Mouse (Mus musculus) ES-E14 (cell line): ENCODE results near the gene Itsn1. TPM values are rescaled to one million over a fixed set of nuclear protein-coding genes. Genes with fewer than 3 reads are reported as not detected.
A peak's percentile ranks its signal among the peaks of the same experiment; 100 is the strongest.

Experiments used
- DNase-seq: peaks from one replicate; pipeline ENCODE4 v3.0.0-alpha.2; 2013; ENCODE audit warnings: low read depth, low spot score
- H3K27ac ChIP-seq: 2 replicates; pipeline ENCODE4 v1.5.1; 2012; ENCODE audit warnings: low read depth, mild to moderate bottlenecking, low read length, moderate library complexity, mixed read lengths; ENCODE audit not compliant: poor library complexity, insufficient read depth, severe bottlenecking
- H3K36me3 ChIP-seq: 2 replicates; pipeline ENCODE4 v1.6.1; 2012; ENCODE audit warnings: mild to moderate bottlenecking, low read length, moderate library complexity, mixed read lengths; ENCODE audit not compliant: control insufficient read depth, poor library complexity, insufficient read depth, severe bottlenecking
- H3K4me1 ChIP-seq, 2 experiments: fragments of 150-350 bp in 1 of 2; sonication (generic) in 1 of 2; 2 replicates each; pipeline ENCODE4 v1.6.1; 2012; ENCODE audit warnings: low read length in 2 of 2, mild to moderate bottlenecking in 1 of 2, mixed read lengths in 1 of 2; ENCODE audit not compliant: control insufficient read depth in 2 of 2, insufficient read depth in 2 of 2, poor library complexity in 1 of 2
- H3K4me3 ChIP-seq, 2 experiments: fragments of 150-350 bp in 1 of 2; sonication (generic) in 1 of 2; 2 replicates each; pipeline ENCODE4 v1.5.1; 2012; ENCODE audit warnings: low read length in 2 of 2, low read depth in 1 of 2, mild to moderate bottlenecking in 1 of 2, mixed read lengths in 1 of 2; ENCODE audit not compliant: insufficient read depth in 1 of 2, poor library complexity in 1 of 2, severe bottlenecking in 1 of 2
- H3K9ac ChIP-seq: 2 replicates; pipeline ENCODE4 v1.6.1; 2012; ENCODE audit warnings: low read depth, mild to moderate bottlenecking, low read length, mixed read lengths; ENCODE audit not compliant: poor library complexity, insufficient read depth, severe bottlenecking
- H3K9me3 ChIP-seq: fragments of 150-350 bp; sonication (generic); 2 replicates; pipeline ENCODE4 v1.6.1; 2012; ENCODE audit warnings: low read depth, mild to moderate bottlenecking, low read length; ENCODE audit not compliant: control insufficient read depth, insufficient read depth
- CHD2 ChIP-seq: IDR thresholded peaks from 2 replicates; pipeline ENCODE4 v1.6.1; 2014; ENCODE audit warnings: mild to moderate bottlenecking, low read depth, low read length, inconsistent platforms
- HCFC1 ChIP-seq: IDR thresholded peaks from 2 replicates; pipeline ENCODE4 v1.6.1; 2012; ENCODE audit warnings: low read length, inconsistent platforms, borderline replicate concordance; ENCODE audit not compliant: insufficient read depth
- MAFK ChIP-seq: IDR thresholded peaks from 2 replicates; pipeline ENCODE4 v1.6.1; 2014; ENCODE audit warnings: mild to moderate bottlenecking, low read depth, low read length, inconsistent platforms; ENCODE audit not compliant: insufficient read depth
- ZC3H11A ChIP-seq: IDR thresholded peaks from 2 replicates; pipeline ENCODE4 v1.6.1; 2012; ENCODE audit warnings: low read depth, mild to moderate bottlenecking, inconsistent platforms, low read length, borderline replicate concordance
- ZNF384 ChIP-seq: IDR thresholded peaks from 2 replicates; pipeline ENCODE4 v1.6.1; 2012; ENCODE audit warnings: low read depth, low read length, inconsistent platforms
- in situ Hi-C, 2 experiments: fragments of 600-800 bp; cut with MboI; formaldehyde crosslinking; loops; one replicate each; pipeline ENCODE4 v1.15.1; 2025; ENCODE audit warnings: low sequenced_read_pairs in 2 of 2, inconsistent platforms in 1 of 2; ENCODE audit not compliant: unreplicated experiment in 2 of 2
- total RNA-seq: library from RNA; depleted of rRNA; stranded (reverse); fragments of 300-350 nt; gene quantifications from 2 replicates; pipeline ENCODE4 v1.2.3, GENCODE M21; 2012

The Itsn1 gene
- total RNA-seq, 1 experiment, result 28.6 TPM

DNA sequence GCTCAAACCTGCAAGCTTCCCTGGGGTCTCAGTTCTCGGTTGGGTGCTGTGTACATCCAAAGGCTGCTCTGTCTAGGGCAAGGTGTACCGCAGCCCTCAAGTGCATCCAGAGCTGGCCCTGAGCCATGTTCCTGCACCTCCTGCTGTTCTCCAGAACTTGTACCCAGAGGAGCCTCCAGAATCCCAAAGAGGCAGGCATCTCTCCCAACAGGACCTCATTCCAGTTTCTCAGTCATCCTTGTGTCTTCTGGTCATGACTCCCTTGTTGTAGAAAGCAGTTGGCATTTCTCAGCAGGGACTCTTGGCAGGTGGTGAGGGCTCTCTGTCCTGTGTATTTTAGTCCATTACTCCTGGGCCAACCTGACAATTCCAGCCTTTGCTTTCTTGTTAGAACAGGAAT lies 154.6 kb downstream of the Itsn1 start:
- H3K4me3 ChIP-seq, result no peak overlapping the region
- no peak for DNase-seq
- no peaks in the 10 kb centered on the region for H3K36me3 ChIP-seq
- H3K9ac ChIP-seq, result no peak overlapping the region
- H3K27ac ChIP-seq, result no peak overlapping the region
- TF ChIP-seq MAFK (no peak), CHD2 (no peak), ZNF384 (no peak), ZC3H11A (no peak), HCFC1 (no peak)
- peaks cover 0 to 2% of the 10 kb centered on the region in 2 experiments; a peak in 1 of 4 replicates for H3K4me1 ChIP-seq
- no peaks in the 10 kb centered on the region for H3K9me3 ChIP-seq
- in situ Hi-C loops, result no loop called here

DNA sequence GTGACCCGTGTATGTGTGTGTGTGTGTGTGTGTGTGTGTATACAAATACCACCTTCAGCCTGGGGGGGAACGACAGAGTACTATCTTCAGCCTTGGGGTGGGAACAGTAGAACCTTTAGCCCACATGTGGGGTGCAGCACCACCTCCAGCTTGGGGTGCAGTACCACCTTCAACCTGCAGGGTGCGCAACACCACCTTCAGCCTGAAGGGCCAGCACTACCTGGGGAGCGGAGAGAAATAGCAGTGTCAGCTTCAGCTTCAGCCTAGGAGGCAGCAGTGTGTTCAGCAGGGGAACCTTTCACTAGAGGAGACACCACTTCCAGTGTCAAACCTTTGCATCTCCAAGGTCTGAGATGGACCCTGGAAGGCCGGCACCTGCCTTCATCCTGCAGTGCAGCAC lies 155.1 kb downstream of the Itsn1 start:
- H3K9me3 ChIP-seq, result no peaks in the 10 kb centered on the region
- H3K9ac ChIP-seq, result no peak overlapping the region
- H3K4me3 ChIP-seq, result no peak overlapping the region
- H3K27ac ChIP-seq, result no peak overlapping the region
- H3K36me3 ChIP-seq, result no peaks in the 10 kb centered on the region
- peaks cover 0 to 2% of the 10 kb centered on the region in 2 experiments; a peak in 1 of 4 replicates for H3K4me1 ChIP-seq
- in situ Hi-C loops, result no loop called here
- peak; percentile 70 for DNase-seq
- TF ChIP-seq ZNF384 (no peak), ZC3H11A (no peak), CHD2 (no peak), MAFK (peak; percentile 88), HCFC1 (no peak)

DNA sequence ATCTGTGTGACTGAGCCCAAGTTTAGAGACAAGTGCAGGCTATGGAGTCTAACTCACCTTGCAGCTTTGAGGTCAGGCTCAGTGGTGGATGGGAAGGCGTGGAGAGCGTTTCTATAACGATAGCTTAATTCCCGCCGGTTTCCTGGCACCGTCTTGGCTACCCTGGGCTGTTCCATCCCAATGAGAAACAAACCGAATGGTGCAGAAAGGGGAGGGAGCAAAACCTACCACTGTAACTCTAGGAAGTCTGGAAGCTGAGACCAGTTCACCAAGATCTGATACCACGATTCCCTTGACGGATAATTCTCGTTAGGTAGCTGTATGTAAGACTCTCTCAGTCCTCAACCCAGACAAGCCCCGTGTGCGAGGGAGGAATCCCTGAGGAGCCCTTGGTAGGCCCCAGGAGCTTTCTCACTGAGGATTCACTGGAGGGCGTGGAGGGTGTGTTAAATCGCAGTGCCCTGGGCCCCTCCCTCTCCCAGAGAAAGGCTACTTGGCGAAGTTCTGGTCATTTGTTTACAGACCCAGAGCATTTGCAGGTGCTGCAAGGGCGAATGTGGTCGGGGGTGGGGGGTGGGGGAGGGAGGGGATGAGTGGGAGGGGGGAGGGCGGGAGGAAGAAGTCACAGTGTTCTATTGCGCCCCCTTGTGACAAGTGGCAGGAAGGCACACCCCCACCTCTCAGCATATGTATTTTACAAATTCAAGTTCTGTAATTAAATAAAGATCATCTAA lies 156.5 kb downstream of the Itsn1 start:
- TF ChIP-seq CHD2 (no peak), ZNF384 (no peak), HCFC1 (no peak), ZC3H11A (no peak), MAFK (no peak)
- Histone ChIP-seq H3K27ac (no peak overlapping the region), H3K4me3 (peak overlapping the region; percentile 24 to 31), H3K9me3 (no peaks in the 10 kb centered on the region), H3K9ac (peak overlapping the region; percentile 48; the same call in 1 of the 2 replicates), H3K4me1 (peaks cover 0 to 4% of the 10 kb centered on the region in 2 experiments; a peak in 1 of 4 replicates), H3K36me3 (no peaks in the 10 kb centered on the region)
- in situ Hi-C loops, result no loop called here
- DNase-seq, result peak; percentile 40

- H3K9me3 ChIP-seq, result no peaks in the 10 kb centered on the region
- H3K27ac ChIP-seq, result no peak overlapping the region
Measured at GRCm38 (mm10) chr16:91888368-91888767, 159.3 kb downstream of the Itsn1 start.

More at GRCm38 (mm10) chr16:91888368-91888767, 159.3 kb downstream of the Itsn1 start:
- H3K9ac ChIP-seq, result no peak overlapping the region
- TF ChIP-seq CHD2 (no peak), HCFC1 (no peak), MAFK (no peak), ZNF384 (no peak), ZC3H11A (no peak)
- no peak overlapping the region for H3K4me3 ChIP-seq
- in situ Hi-C loops, result no loop called here
- H3K4me1 ChIP-seq, result peaks cover 2 to 10% of the 10 kb centered on the region in 2 experiments; a peak in 2 of 4 replicates
- DNase-seq, result no peak
- no peaks in the 10 kb centered on the region for H3K36me3 ChIP-seq
